Mouse (Mus musculus) large intestine, adult 2 months (tissue): Measurements from ENCODE around the gene Nisch. TPM values are rescaled to one million over a fixed set of nuclear protein-coding genes. Genes with fewer than 3 reads are reported as not detected.

Experiments
- DNase-seq: peaks from one replicate; pipeline ENCODE4 v3.0.0-alpha.2; 2012; ENCODE audit warnings: low read depth, low spot score
- WGBS: fragments of 180-500 bp; shearing (Covaris S2); methylation state at CpG from one replicate; pipeline ENCODE4 v1.1.7; 2018; 5-methylcytosine and 5-hydroxymethylcytosine counted together
- polyA plus RNA-seq: library from polyadenylated mRNA; depleted of rRNA; stranded (reverse); fragments of >200 nt; gene quantifications from 2 replicates; pipeline ENCODE4 v1.2.3, GENCODE M21; 2012

The Nisch gene
- polyA plus RNA-seq, 1 experiment = 119 TPM

- 87% methylated on average over 4 of the region's 4 CpGs for WGBS
- DNase-seq = no peak
Observed at GRCm38 (mm10) chr14:31195521-31195920, 21.2 kb downstream of the Nisch start.

- 46% methylated on average over 14 of the region's 14 CpGs for WGBS
Observed at GRCm38 (mm10) chr14:31194891-31195513, 21.7 kb downstream of the Nisch start.

GRCm38 (mm10) chr14:31194441-31194840, 22.3 kb downstream of the Nisch start:
- 66% methylated on average over 2 of the region's 2 CpGs for WGBS

More at GRCm38 (mm10) chr14:31194891-31195513, 21.7 kb downstream of the Nisch start:
- DNase-seq = no peak

GRCm38 (mm10) chr14:31193791-31194190, 23.0 kb downstream of the Nisch start:
- no peak for DNase-seq
- WGBS = 73% methylated on average over 7 of the region's 7 CpGs

More at GRCm38 (mm10) chr14:31194441-31194840, 22.3 kb downstream of the Nisch start:
- DNase-seq = no peak

DNA sequence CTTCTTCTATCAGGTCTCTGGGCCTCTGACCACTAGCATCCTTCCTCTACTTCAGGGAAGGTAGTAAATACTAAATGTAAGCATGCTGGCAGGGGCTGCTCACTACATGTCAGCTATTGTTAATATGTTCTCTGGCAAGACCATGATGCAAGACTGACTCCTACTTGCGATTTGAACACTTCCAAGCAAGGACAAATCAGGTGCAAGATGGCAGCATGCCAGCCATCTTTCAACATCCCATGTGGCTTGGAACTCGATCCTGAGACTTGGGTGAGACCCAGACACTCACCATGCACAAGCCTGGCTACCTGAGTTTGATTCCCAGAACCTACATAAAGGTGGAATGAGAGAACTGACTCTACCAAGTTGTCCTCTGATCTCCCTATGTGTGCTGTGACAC, 24.8 kb downstream of the Nisch start:
- DNase-seq = no peak

GRCm38 (mm10) chr14:31189348-31189747, 27.4 kb downstream of the Nisch start:
- WGBS = 73% methylated on average over 3 of the region's 3 CpGs
- DNase-seq = no peak

More for the DNA sequence above, 24.8 kb downstream of the Nisch start:
- WGBS = 47% methylated on average over 2 of the region's 2 CpGs

GRCm38 (mm10) chr14:31188771-31189181, 28.0 kb downstream of the Nisch start:
- 75% methylated on average over 6 of the region's 6 CpGs for WGBS
- no peak for DNase-seq

DNA sequence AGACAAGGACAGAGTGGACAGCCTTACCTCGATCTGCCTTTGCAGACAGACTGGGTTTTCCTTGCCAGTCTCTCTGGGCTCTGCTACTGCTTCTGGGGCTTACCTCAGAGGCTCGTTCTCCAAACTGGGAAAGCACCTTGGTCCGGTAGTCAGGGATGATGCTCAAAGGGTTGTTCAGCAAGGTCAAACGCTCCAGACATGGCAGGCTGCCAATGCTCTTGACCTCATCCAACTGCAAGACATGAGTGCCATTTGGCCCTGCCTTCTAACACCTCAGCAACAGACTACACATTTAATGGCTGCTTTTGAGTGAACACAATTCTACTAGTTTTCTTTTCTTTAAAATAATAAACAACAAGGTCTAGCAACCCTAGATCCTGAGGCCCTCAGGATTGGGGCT, 30.1 kb downstream of the Nisch start:
- WGBS = 47% methylated on average over 4 of the region's 4 CpGs
- no peak for DNase-seq

GRCm38 (mm10) chr14:31184195-31184594, 32.6 kb downstream of the Nisch start:
- WGBS = 94% methylated on average over 12 of the region's 12 CpGs
- DNase-seq = no peak

GRCm38 (mm10) chr14:31183541-31183940, 33.2 kb downstream of the Nisch start:
- 81% methylated on average over 5 of the region's 5 CpGs for WGBS
- DNase-seq = no peak

- DNase-seq = no peak
- 52% methylated on average over 2 of the region's 2 CpGs for WGBS
Observed at GRCm38 (mm10) chr14:31182786-31183290, 33.9 kb downstream of the Nisch start.

DNA sequence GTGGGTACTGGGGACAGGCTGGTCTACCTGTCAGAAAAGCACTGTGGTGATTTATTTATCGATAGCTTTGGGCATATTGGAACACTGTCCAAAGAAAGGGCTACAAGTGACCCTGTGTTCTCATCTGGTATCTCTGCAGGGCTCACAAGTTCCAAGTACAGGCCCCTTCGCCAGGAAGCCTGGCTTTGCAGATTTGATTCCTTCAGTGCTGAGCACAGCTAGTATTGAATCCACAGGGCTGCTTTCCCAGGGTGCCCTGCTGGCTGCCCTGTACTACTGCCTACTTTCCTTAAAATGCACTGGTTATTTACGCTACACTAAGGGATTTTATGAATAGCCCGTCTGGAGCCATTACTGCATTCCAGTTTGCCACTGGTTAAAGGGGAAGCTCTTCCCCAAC, 35.2 kb downstream of the Nisch start:
- 89% methylated on average over 4 of the region's 4 CpGs for WGBS
- DNase-seq = no peak

DNA sequence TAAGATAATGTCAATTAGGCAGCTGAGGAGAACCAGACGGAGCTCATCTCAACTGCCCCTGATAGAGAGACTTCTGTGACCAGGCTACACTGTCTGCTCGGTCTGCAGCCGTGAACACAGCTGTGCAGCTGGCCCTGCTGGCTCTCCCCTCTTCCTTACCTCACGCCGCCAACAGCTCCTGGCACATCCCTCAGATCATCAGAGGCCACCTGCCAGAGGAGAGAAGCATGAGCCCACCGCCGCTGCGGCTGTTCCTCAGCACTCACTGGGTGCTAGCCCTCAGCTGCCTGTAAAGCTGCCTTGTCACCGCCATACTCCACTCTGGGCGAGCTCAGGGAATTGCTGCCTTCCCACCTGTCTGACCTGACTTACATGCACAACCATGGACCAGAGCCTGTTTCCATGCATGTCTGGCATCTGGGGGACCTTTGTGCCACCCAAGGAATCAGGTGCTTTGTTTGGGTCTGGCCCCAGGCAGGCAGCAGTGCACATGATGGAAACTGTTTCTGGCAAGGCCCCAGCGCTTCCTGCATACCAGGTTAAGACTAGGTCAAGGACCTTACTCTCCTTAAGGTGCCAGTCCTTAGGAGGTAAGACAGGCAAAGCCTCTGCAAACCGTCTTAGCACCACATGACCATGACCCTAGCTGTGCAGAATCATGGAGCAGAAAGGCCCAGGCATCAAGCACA, 36.9 kb downstream of the Nisch start:
- no peak for DNase-seq

GRCm38 (mm10) chr14:31177715-31178114, 39.0 kb downstream of the Nisch start:
- no peak for DNase-seq
- WGBS = 89% methylated on average over 5 of the region's 5 CpGs

More for the DNA sequence above, 36.9 kb downstream of the Nisch start:
- 95% methylated on average over 12 of the region's 12 CpGs for WGBS

- 86% methylated on average over 16 of the region's 16 CpGs for WGBS
- DNase-seq = no peak
Observed at GRCm38 (mm10) chr14:31177287-31177686, 39.5 kb downstream of the Nisch start.

DNA sequence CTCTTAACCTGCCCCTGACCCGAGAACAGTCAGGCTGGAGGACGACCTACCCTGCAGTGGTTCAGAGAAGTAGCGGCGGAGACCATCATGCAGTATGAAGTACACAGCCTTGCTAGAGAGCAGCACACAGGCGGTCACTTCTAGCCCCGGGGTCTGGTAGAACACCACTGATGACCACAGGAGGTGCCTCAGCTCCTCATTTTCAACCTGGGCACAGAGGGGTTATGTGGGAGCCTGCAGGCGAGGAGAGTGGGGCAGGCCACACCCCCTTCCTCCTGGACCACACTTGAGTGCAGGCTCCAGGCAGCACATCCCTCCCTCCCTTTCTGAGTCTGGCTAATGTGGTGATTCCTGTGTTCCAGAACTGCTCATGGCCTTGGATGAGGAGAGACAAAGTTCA, 43.2 kb downstream of the Nisch start:
- DNase-seq = no peak
- 83% methylated on average over 7 of the region's 7 CpGs for WGBS

- no peak for DNase-seq
- WGBS = 73% methylated on average over 18 of the region's 18 CpGs
Observed at GRCm38 (mm10) chr14:31172781-31173455, 43.8 kb downstream of the Nisch start.

DNA sequence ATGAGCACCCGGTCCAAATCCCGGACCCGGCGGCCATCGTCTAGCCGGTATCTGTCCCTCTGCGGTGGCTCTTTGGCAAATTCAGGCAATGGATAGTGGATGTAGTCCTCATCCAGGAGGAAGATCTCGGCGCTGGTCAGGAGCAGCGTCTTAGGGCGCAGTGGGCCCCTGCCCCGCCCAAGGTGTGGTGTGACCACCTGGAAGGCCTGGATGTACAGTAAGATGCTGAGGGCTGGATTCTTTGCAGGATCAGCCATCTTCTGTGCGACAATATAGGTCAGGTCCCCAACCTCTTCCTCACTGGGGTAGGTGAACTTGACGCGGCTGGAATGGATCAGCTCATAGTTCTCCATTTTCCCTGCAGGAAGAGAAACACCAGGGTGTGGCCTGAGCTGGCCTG, 44.9 kb downstream of the Nisch start:
- 92% methylated on average over 15 of the region's 15 CpGs for WGBS
- DNase-seq = no peak

- no peak for DNase-seq
- WGBS = 89% methylated on average over 11 of the region's 11 CpGs
Observed at GRCm38 (mm10) chr14:31171386-31171785, 45.4 kb downstream of the Nisch start.

DNA sequence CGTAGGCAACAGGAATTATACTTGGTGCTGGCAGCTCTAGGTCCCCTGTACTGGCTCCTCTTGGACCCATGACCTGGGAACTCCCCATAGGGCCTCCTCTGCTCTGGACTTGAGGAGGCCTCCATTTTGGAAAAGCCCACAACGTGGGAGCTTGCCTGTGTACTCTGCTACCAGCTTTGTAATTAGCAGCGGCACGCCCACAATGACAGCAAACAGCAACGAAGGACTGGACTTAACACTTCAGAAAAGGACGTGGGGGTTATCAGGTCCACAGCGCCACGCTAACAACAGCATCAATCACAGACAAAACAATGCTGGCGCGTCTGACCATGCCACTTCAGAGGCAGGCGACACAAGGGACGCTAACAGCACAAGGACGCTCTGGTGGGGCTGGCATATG, 45.8 kb downstream of the Nisch start:
- WGBS = 85% methylated on average over 13 of the region's 13 CpGs
- no peak for DNase-seq
